Mouse (Mus musculus): ENCODE results near the gene Vps45.
A peak's percentile ranks its signal among the peaks of the same experiment; 100 is the strongest.

The Vps45 gene

DNA sequence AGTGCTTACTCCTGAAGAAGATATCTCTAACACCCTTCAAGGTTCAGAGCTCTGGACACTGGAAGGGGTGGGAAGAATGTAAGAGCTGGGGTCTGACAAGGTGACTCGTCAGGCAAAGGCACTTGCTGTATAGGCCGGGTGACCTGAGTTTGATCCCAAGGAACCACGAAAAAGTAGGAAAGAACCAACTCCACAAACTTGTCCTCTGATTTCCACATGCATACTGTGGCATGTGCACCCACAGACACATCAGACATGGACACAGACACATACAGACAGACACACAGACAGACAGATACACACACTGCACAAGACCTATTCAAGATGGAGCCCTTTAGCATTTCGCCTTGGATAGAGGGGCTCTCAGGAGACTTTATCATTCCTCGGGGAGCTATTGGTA is 20.1 kb downstream of the Vps45 start:
- DNase-seq (ENCODE audit: low spot score), result no peak

DNA sequence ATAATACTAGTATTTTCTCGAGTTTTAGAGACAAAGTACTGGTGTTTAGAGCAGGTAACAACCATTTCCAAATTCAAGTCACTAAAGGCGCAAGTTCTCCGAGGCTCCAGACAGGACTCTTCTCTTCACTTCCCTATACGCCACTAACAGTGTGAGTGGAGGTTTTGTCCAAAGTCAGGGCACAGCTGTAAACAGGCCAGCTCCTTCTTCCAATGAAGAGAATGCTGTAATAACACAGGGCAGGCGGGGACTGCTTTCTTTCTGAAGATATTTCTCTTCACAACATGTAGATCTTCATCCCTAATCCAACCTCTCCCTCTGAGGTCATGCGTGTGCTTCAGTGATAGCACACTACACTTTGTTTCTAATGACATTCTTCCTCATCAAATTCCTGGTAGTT is 21.5 kb downstream of the Vps45 start:
- DNase-seq (ENCODE audit: low spot score), result no peak

DNA sequence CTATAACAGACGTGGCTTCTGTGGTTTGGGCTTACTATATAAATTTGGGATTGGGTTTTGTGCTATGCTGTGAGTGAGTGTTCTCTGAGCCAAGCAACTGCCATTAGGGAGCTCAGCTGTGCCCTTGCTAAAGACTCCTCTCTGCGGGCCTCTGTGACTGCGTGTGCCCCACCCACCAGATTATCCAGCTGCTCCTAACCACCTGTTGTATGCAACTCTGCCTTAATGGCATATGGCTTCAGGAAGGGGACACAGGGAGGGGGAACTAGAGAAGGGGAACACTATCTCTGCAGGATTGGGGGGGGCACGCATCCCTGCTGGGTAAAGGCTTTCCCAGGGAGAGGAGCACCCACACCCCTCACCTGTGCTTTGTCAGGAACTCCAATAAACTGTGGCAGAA is 25.2 kb downstream of the Vps45 start:
- no peak for DNase-seq (ENCODE audit: low spot score)

DNA sequence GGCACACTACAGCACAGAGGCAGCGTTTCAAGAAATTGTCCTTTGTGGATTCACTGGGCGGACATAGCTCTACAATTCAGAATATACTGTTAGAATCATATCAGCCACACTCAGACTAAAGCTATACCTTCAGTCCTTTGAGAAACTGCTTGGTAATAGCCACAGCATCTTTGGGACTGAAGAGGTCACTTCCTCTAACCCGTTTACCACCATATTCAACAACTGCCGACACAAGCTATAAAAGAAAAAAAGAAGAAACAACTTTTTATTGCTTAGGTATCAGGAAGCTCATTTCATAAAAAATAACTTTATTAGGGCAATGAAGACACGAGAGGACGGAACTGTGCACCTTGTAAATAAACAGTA is 25.6 kb downstream of the Vps45 start:
- no peak for DNase-seq (ENCODE audit: low spot score)

DNA sequence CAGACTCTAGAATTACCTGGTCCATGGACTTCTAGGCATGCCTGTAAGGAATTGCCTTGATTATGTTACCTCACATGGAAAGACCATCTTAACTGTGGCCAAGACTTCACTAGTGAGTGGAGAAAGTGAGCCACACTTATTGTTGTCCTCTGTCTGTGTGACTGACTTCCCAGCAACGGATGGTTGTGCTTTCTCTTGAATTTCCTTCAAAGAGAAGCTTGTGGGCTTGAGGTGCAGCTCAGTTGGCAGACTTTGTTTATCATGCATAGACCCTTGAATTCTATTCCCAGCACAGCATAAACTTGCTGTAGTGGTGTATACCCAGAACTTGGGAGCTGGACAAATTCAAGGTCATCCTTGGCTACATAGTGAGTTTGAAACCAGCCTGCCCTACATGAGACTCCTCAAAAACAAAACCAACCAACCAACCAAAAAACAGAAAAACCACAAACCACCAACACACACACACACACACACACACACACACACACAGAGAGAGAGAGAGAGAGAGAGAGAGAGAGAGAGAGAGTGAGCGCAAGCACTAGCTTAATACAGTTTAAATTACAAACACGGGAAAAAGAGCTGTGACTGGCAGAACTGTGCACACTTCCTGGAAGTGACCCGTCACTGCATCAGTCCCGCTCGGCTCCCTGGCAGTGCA is 26.1 kb downstream of the Vps45 start:
- no peak for DNase-seq (ENCODE audit: low spot score)

DNA sequence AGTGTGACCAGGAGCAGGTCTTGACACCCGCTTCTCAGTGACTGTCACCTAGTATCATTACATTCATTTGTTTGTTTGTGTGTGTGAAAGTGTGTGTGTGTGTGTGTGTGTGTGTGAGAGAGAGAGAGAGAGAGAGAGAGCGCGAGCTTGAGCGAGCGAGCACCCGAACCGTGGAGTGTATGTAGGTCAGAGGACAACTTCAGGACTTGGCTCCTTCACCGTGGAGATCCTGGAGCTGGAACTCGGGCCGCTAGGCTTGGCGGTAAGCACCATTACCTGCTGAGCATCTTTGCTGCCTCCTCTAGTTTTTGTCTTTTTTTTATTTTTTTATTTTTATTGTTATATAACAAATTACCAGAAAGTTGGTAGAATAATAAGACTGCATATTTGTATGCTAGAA is 28.5 kb downstream of the Vps45 start:
- no peak for DNase-seq (ENCODE audit: low spot score)

DNA sequence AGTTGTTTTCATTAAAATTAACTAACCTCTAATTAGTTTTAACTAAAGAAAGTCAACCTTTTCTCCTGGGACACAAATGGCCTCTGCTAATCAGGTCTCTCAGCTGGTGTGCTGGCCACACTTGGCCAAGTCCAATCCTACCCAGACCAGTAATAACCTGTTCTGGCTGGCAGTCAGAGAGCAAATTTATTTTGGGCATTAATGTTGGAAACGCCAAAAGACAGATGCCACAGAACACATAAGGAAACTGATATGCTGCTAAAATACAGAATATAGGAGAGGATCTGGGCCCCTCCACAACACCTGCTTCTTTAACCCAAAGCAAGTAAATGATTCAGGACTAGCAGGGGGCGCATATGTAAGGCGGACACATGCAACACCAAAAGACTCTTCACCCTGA is 28.9 kb downstream of the Vps45 start:
- no peak for DNase-seq (ENCODE audit: low spot score)

DNA sequence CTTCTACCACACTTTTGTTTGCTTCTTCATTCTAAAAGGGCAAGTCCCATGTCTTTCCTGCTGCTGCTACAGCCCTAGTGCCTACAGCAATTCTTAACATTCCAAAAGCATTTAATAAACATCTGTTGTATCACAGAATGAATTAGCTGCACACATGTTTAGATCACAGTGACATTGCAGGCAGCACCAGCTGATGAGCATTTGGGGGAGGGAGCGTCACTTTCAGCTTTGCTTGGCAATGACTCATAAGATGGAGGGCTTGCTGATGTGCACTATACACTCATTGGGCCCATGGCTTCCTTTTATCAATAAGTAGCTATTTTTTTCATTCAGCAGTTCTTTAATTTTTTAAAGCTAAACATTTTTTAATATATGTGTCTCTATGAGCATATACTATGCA is 30.4 kb downstream of the Vps45 start:
- no peak for DNase-seq (ENCODE audit: low spot score)

DNA sequence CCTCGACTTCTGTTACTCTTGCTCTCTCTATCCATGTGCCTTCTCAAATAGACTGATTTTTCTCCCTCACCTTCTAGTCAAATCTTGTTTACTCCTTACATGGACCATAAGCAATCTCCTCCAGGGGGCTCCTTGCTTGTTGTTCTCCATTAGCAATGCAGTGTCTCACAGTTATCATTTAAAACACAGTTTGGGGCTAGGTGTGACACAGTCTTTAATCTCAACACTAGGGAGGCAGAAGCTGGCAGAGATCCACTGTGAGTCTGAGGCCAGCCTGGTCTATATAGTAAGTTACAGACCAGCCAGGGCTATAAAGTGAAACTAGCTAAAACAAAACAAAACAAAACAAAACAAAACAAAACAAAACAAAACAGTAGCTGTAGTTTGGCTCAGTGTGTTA is 31.1 kb downstream of the Vps45 start:
- no peak for DNase-seq (ENCODE audit: low spot score)

DNA sequence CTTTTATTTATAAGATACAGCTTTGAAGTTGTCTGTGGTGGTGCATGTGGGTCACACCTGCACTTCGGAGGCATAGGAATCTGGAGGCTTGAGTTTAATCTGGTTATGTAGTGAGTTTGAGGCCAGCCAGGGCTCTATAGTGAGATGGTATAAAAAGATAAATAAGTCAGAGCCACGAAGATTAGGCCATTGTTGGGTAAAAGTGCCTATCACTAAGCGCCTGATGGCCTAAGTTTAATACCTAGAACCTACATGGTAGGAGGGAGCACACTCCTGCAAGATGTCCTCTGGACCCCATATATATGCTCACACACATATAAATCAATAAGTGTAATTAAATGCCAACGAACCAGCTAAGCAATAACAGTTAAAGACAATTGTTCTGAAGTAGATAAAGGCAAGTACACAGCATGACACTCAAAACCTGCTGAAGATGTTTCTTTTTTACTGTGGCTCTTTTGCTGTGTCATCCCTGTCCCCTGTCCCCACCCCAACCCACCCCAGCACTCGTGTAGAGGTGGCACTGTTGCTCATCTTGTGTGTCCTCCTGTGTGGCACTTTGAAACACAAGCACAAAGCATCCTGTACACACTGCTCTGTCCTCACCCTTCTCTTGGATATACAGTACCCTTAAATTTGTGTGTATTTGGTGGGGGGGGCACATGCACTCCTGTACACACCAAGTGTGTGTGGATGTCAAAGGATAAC is 36.7 kb downstream of the Vps45 start:
- DNase-seq (ENCODE audit: low spot score), result no peak

DNA sequence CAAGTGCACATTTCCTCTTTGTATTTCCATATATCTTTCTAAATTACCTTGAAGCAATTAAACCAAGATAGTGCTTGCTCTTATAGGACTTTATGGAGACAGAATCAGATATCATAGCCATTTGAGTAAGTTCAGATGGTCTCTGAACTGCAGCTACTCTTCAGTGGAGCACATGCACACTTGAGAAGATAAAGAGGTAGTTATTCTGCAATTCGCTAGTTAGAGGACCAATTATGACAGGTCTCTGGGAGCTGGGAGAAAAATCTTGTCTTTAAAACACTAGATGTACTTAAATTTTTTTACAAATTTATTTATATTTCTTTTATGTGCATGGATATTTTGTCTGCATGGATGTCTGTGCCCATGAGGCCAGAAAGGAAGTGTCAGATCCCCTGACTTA is 37.5 kb downstream of the Vps45 start:
- DNase-seq (ENCODE audit: low spot score), result no peak

DNA sequence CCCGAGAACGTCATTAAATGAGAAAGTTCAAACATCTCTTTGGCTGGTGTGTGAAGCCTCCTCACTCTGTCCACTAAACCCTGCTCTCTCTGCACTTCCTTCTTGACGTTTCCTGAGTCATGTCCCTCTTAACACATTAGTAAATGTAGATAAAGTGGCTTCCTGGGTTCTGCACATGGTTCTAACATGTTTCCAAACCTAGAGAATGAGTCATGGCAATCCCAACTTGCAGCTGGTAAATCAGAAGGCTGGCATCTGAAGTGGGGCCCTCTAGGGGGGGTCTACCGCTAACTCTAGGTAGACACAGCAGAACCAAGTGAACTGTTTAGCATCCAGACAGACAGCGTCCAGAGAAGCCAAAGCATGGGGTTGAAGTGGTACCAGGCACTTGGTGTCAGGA is 40.8 kb downstream of the Vps45 start:
- DNase-seq (ENCODE audit: low spot score), result peak; percentile 34

DNA sequence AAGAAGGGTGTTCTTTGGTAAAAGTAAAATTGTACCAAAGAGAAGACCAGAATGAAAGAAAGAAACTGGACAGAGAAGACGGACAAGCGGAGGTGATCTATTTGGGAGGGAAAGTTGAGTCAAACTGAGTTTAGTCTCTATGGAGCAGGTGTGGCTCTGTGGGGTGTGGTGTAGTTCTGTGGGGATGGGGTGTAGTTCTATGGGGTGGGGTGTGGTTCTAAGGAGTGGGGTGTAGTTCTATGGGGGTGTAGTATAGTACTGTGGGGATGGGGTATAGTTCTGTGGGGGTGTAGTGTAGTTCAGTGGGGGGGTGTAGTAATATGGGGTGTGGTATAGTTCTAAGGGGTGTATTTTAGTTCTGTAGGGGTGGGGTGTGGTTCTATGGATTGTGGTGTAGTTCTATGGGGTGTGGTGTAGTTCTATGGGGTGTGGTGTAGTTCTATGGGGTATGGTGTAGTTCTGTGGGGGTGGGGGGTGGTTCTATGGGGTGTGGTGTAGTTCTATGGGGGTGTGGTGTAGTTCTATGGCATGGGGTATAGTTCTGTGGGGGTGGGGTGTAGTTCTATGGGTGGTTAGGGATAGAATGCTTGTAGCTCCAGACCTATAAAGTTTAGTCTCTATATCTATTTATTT is 41.9 kb downstream of the Vps45 start:
- DNase-seq (ENCODE audit: low spot score), result no peak

DNA sequence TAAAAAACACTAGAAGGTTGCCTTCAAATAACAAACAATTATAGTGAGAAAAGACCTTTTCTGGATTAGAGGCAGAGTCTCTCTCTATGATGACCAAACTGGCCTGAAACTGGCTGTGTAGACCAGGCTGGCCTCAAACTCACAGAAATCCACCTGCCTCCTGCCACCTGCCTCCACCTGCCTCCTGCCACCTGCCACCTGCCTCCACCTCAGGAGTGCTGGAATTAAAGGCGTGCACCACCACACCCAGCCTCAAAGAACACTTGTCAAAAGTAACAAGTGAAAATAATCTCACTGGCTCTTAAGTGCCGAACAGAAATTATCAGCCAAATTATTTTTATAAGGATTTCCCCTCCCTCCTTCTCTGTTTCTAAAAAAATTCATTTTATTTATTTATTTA is 42.6 kb downstream of the Vps45 start:
- DNase-seq (ENCODE audit: low spot score), result no peak

DNA sequence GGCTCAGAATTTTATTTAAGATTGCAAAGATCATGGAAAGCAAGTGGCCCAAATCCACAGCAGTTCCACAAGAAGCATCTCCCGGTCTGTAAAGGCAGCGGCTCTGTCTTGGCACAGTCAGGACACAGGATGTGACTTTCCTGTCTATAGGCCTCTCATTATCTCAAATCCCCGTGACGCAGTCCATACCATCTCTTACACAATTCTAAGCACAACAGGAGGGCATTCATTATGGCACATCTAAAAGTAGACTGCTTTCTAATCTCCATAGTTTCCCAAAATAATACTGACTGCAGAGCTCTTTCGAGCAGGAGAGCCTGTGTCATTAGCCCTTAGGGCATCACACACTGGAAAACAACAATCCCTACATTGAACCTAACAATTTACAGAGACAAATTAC is 45.5 kb downstream of the Vps45 start:
- no peak for DNase-seq (ENCODE audit: low spot score)

DNA sequence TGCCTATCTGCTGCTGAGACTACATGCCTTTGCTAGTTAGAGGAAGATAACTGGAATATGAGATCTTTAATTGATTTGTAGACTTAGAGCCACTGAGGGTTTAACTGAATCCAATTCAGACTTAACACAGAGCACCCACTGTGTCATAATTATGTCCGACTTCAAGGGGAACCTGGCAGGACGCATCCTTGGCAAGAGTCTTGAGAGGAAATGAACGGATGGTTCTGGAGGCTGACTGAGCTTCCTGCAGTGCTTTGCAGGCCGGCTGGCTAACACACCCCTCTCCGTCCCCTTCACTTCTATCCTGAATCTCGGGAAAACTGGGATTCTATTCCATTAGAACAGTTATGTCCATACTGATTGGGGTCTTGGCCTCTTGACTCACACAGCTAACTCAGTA is 49.8 kb downstream of the Vps45 start:
- no peak for DNase-seq (ENCODE audit: low spot score)

DNA sequence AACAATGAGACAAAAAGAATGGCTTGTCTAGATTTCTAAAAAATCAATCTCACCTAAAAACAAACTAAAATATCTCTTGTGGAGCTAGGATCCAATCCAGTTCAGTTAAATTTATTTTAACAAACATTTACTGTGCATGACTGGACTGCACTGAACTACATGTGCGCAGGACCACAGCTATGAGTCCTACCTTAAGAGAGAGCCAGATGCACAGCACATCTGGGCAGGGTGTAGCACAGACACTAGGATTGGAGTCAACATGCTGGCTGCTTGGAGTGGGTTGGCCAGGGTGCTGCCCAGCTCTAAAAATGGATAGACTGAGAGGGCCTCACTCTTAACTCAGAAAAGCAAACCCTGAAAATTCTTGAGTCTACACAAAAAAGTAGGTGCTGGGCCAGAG is 56.7 kb downstream of the Vps45 start:
- no peak for DNase-seq (ENCODE audit: low spot score)

DNA sequence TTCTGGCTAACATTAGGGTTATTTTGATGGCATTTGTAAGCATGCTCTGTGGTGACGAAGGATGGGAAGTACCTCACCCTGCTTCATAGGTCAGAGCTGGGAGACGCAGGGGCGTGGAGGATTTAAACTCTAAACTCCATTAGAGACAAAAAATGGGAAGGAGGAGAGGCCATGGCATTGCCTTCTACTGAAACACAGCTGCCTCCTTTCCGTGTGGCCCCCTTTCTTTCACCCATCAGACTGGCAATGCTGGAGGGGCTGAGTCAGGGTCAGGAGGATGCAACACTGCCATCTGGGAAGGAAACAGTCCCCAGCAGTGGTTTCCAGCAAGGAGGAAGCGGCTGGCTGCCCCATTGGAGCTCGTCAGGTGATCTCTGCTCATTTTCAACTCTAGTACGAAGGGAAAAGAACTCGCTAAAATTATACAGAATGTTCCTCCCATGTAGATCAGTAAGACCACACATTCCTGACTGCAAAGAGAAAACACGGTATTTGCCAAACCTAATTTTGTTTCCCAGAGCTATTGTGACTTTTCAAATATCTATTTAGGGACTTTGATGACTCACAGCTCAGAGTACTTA is 57.3 kb downstream of the Vps45 start:
- no peak for DNase-seq (ENCODE audit: low spot score)

DNA sequence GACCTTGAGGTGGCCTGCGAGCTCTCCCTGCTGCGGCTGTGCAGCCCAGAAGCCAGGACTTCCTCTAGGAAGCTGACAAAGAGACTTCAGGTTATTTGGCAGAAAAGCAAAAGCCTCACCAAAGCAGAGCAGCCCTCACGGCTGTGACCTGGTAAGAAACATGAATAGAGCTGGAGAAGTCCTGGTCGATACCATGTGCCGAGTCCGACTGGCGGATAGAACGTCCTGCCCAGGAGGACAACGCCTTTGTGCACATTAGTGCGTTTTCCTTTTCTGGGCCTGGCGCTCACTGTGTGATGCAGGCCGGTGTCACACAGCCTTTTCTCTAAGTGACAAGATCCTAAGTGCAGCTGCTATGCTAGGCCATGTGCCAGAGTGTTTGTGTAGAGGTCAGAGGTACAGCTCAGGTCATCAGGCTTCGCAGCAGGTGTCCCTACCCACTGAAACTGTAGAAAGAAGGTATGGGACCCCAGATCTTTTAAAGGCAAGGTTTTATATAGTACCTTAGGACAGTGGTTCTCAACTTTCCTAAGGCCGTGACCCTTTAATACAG is 58.1 kb downstream of the Vps45 start:
- DNase-seq (ENCODE audit: low spot score), result no peak

DNA sequence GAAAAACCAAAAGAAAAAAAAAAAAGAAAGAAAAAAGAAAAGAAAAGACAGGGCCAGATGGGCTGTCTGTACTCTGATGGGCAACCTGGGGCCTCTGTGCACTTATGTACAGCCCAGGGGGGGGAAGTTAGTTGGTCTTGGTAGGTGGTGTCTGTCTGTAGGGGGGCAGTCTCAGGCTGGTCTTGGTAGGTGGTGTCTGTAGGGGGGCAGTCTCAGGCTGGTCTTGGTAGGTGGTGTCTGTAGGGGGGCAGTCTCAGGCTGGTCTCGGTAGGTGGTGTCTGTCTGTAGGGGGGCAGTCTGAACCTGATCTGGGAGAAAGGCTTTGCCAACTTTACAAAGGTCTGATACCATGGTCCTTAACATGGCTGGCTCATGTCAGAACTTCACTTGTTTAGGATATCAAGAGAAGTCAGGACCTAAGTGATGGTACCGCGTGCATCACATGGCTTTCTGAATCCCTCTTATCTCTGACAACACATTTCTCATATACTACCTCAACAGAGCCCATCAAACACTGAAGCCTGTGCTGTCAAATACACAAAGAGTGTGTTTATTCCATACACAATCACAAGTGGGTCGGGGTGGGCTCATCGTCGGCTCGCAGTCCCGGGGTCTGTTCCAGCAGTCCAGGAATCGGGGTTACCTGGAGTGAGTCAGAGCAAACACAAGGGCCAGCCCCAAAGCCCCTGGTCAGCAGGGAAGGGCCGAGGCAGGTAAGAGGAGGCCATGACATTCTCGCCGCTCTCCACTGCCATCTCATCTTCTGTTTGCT is 58.8 kb downstream of the Vps45 start:
- DNase-seq (ENCODE audit: low spot score), result no peak

DNA sequence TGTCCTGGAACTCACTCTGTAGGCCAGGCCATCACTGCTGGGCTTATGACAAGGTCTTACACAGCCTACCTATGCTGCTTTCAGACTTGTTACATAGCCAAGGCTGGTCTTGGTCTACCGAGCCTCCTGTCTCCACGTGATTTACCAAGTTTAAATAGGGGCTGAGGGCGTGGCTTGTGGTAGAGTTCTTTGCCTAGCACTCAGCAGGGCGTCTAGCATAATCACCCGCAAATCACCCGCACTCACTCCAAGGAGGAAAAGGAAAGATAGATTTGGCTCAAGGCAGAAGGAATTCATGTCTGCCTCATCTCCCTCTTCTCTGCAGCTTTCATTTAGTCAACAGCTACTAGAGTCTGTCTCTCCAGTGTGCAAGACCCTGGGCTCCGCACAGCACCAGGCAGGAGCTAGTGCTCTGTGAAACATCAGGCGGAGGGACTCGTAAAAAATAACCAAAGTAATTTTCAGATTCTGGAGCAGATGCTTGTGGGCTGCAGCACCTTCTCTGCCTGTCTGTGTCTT is 61.0 kb downstream of the Vps45 start:
- DNase-seq (ENCODE audit: low spot score), result no peak

DNA sequence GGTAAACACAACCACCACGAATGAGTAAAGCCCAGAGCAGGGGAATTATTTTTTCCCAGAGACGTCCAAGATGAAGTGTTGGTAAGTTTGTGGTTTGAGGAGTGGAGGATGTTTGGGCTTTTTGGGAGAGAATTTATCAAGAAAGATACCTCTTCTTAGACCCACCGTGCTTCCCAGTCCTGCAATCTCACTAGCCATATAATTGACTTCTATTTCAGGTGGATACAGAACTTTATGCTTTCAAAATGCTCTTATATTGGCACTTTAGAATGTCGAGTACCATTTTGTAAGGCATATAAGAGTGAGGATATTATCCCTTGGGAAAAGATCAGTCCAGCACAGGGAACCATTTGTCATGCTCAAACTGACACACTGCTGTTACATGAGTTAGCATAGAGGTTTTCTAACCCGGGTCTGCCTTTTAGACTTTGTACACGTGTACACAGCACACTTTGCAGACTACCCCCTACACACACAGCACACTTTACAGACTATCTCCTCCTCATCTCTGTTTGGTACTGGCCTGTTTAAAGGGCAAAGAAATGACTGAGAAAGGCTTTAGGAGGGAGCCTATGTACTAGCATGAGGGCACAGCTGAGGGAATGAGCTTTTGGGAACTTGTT is 61.7 kb downstream of the Vps45 start:
- DNase-seq (ENCODE audit: low spot score), result no peak

All from urinary bladder, postnatal 14 days (tissue).